Mouse (Mus musculus) forebrain, embryonic 16.5 days (tissue): ENCODE data around the gene Nrl. TPM values are rescaled to one million over a fixed set of nuclear protein-coding genes. Genes with fewer than 3 reads are reported as not detected.

Source experiments
- ATAC-seq: fragments of 200-750 bp; cut with Nextera tagmentation; 2 replicates; pipeline ENCODE4 v1.8.0; 2017; ENCODE audit warnings: mild to moderate bottlenecking, moderate library complexity
- H3K27ac ChIP-seq: fragments of 300-500 bp; sonication (generic); 2 replicates; pipeline ENCODE4 v1.5.1; 2014; ENCODE audit warnings: low read length, control low read depth
- H3K27me3 ChIP-seq: fragments of 300-500 bp; sonication (generic); replicated peaks from 2 replicates; pipeline ENCODE4 v1.6.1; 2014; ENCODE audit warnings: low read length; ENCODE audit not compliant: control insufficient read depth, insufficient read depth
- H3K36me3 ChIP-seq: fragments of 300-500 bp; sonication (generic); 2 replicates; pipeline ENCODE4 v1.6.1; 2014; ENCODE audit not compliant: control insufficient read depth, insufficient read depth
- H3K4me1 ChIP-seq: fragments of 300-500 bp; sonication (generic); replicated peaks from 2 replicates; pipeline ENCODE4 v1.6.1; 2014; ENCODE audit warnings: low read length; ENCODE audit not compliant: control insufficient read depth, insufficient read depth
- H3K4me2 ChIP-seq: fragments of 300-500 bp; sonication (generic); 2 replicates; pipeline ENCODE4 v1.6.1; 2014; ENCODE audit warnings: mild to moderate bottlenecking, low read length, control low read depth
- H3K4me3 ChIP-seq: fragments of 300-500 bp; sonication (generic); replicated peaks from 2 replicates; pipeline ENCODE4 v1.5.1; 2014; ENCODE audit warnings: mild to moderate bottlenecking, low read length, control low read depth
- H3K9ac ChIP-seq: fragments of 300-500 bp; sonication (generic); replicated peaks from 2 replicates; pipeline ENCODE4 v1.6.1; 2014; ENCODE audit warnings: low read depth, low read length, control low read depth
- H3K9me3 ChIP-seq: fragments of 300-500 bp; sonication (generic); 2 replicates; pipeline ENCODE4 v1.6.1; 2016; ENCODE audit warnings: low read length; ENCODE audit not compliant: control insufficient read depth
- WGBS: fragments of 180-500 bp; shearing (Covaris S2); extraction: QIAGEN DNeasy Blood & Tissue Kit; methylation state at CpG from one replicate; pipeline ENCODE4 v1.1.7; 2014; 5-methylcytosine and 5-hydroxymethylcytosine counted together
- polyA plus RNA-seq: library from polyadenylated mRNA; unstranded; fragments of >200 nt; fragmentation: Nextera tagmentation; extraction: Ambion mirVana; gene quantifications from 2 replicates; pipeline ENCODE4 v1.2.1, GENCODE M21; 2015

Nrl gene
- polyA plus RNA-seq, 1 experiment from 2014 or later = not detected

DNA sequence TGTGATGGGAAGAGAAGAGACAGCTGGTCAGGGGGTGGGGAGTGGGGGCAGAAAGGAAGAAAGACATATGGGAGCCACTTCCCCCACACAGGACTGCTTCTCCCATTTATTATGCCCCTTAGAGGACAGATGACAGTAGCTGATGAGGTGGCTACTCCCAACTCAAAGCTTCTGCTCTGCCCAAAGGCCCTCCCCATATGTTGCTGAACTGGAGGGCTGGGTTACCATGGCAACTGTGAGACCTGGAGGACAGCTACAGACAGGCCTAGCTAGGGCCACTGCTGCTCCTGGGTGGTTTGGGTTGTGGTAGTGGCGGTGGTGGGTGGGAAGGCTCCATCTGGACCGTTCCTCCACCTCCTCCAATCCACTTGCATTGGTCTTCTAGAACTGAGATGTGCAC lies 5.9 kb downstream of the Nrl start:
- peak; percentile 34; the same call in 1 of the 2 replicates for ATAC-seq
- WGBS = 59% methylated on average over 2 of the region's 2 CpGs
- no peaks in the 10 kb centered on the region for H3K9me3 ChIP-seq
- H3K4me3 ChIP-seq = no peak overlapping the region
- H3K4me2 ChIP-seq = no peak overlapping the region
- no peaks in the 10 kb centered on the region for H3K27me3 ChIP-seq
- H3K9ac ChIP-seq = no peak overlapping the region
- H3K27ac ChIP-seq = no peak overlapping the region
- H3K4me1 ChIP-seq = peaks cover 10% of the 10 kb centered on the region
- H3K36me3 ChIP-seq = no peaks in the 10 kb centered on the region

DNA sequence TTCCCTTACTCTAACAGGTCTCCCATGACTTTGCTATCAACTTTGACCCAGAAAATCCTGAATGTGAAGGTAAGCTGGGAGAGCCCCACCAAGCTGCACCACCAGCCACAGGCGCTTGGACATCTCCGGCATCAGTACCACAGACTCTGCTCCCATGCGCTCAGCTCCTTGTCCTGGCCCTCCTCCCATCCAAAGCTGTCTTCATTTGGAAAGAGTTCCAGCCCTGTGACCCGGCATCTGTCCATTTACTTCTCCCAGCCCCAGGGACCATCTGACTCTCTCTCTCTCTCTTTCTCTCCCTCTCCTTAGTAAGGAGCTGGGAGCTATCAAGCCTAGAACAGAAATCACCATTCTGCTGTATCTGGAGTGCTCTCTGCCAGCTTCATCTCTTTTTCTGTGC lies 8.9 kb downstream of the Nrl start:
- Histone ChIP-seq H3K4me2 (no peak overlapping the region), H3K9ac (no peak overlapping the region), H3K9me3 (no peaks in the 10 kb centered on the region), H3K27ac (no peak overlapping the region), H3K4me3 (no peak overlapping the region), H3K27me3 (no peaks in the 10 kb centered on the region), H3K36me3 (no peaks in the 10 kb centered on the region), H3K4me1 (peaks cover 15% of the 10 kb centered on the region)
- WGBS = 88% methylated on average over 4 of the region's 4 CpGs
- ATAC-seq = no peak

DNA sequence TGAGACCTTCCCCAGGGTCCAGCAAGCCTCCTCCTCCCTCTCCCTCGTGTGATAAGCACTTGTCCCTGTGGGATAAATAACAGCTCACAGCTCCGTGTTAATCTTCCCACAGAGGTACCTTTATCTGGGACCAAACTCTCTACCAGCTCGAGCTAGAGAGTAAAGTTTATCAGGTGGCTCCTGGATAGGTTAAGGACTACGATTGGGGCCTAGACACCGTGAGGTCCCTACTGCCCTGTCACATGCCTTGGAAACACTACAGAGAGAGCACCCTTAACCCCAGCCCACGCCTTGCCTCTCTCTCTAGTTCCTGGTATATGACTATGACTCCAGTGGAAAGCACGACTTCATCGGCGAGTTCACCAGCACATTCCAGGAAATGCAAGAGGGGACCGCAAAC lies 10.9 kb downstream of the Nrl start:
- no peak for ATAC-seq
- Histone ChIP-seq H3K4me1 (peaks cover 8% of the 10 kb centered on the region; the same call in 1 of the 2 replicates), H3K27me3 (no peaks in the 10 kb centered on the region), H3K36me3 (no peaks in the 10 kb centered on the region), H3K27ac (no peak overlapping the region), H3K4me2 (no peak overlapping the region), H3K9me3 (no peaks in the 10 kb centered on the region), H3K9ac (no peak overlapping the region), H3K4me3 (no peak overlapping the region)
- 72% methylated on average over 10 of the region's 10 CpGs for WGBS

DNA sequence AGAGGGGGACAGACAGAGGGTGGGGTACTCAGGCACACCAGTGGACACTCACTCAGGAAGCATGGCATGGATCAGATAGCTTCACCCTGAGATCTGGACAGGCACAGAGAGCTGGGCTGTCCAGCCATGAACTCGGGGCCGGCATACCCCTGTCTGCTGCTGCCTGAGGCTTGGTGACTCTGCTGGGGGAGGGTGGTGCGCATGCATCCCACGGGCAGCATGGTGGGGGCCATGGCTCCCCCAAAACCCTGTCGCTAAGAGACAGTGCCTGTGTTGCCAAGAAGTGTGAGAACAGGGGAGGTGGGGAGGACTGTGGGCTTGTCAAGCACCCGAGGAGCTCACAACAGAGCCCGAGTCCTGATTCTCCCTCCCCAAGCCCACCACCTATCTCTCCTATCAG lies 13.7 kb downstream of the Nrl start:
- H3K9me3 ChIP-seq = no peaks in the 10 kb centered on the region
- no peak overlapping the region for H3K4me3 ChIP-seq
- no peaks in the 10 kb centered on the region for H3K27me3 ChIP-seq
- H3K4me1 ChIP-seq = peaks cover 8% of the 10 kb centered on the region; the same call in 1 of the 2 replicates
- no peak overlapping the region; the same call in 1 of the 2 replicates for H3K9ac ChIP-seq
- no peak overlapping the region for H3K27ac ChIP-seq
- no peaks in the 10 kb centered on the region for H3K36me3 ChIP-seq
- no peak overlapping the region for H3K4me2 ChIP-seq
- WGBS = 46% methylated on average over 7 of the region's 7 CpGs
- ATAC-seq = peak; percentile 23; the same call in 1 of the 2 replicates

DNA sequence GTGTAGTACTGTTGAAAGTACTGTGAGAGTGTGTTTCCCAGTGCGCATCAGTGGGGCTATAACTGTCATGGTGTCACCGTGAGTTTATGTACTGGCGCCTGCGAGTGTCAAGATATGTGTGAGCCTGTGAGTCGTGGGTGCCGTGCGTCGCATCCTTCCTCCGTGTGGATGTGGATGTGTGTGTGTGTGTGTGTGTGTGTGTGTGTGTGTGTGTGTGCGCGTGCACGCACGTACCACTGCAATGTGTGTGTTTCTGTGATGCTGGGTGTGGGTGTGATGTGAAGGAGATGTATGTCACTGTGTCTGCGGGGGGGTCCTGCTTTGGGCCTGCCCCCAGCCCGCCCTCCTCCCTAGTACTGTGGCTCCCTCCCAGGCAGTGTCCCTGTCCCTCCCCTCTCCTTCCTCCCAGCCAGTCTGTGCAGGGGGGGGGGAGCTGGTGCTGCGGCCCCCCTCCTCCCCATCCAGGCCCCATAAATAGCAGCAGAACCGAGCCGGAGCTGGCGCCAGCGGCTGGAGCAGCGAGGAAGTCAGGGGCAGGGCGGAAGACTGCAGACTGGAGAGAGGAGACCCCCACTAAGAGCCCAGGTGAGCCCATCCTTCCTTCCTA lies 14.6 kb downstream of the Nrl start, which contains the start of gene Cpne6:
Gene Cpne6, plus strand, starts transcription at position 321 of the 607 bp plus-strand sequence.
- no peaks in the 10 kb centered on the region for H3K27me3 ChIP-seq
- H3K4me1 ChIP-seq = peaks cover 8% of the 10 kb centered on the region; the same call in 1 of the 2 replicates
- H3K4me2 ChIP-seq = no peak within 1 kb of the TSS
- no peak within 1 kb of the TSS; the same call in 1 of the 2 replicates for H3K9ac ChIP-seq
- 0 out of 2 replicates have a peak, but pooled peaks have one; percentile 23 for ATAC-seq
- no peaks in the 10 kb centered on the region for H3K36me3 ChIP-seq
- H3K9me3 ChIP-seq = no peaks in the 10 kb centered on the region
- WGBS = 68% methylated on average over 19 of the region's 22 CpGs
- no peak within 1 kb of the TSS for H3K4me3 ChIP-seq
- H3K27ac ChIP-seq = no peak within 1 kb of the TSS

DNA sequence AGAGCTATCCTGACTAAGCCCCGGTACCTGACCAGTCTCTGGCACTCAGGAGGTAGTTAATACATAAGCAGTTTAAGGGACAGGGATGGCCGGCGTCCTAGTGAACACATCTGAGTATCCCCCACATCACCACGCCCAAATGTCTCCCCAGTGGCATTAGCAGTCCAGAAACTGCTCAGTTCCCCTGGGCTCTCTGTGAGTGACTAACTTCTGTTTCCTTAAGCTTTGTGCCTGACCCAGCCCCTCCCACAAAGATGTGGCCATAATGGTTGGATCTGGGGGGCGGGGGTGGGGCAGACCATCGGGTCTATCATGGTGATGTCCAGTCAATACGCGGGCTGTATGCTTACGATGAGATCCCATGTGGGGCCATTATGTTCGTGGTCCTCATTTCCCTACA lies 15.2 kb downstream of the Nrl start:
- no peak overlapping the region for H3K4me3 ChIP-seq
- H3K9me3 ChIP-seq = no peaks in the 10 kb centered on the region
- no peak overlapping the region for H3K27ac ChIP-seq
- H3K27me3 ChIP-seq = no peaks in the 10 kb centered on the region
- no peaks in the 10 kb centered on the region for H3K36me3 ChIP-seq
- no peak for ATAC-seq
- H3K4me2 ChIP-seq = no peak overlapping the region
- peaks cover 8% of the 10 kb centered on the region; the same call in 1 of the 2 replicates for H3K4me1 ChIP-seq
- H3K9ac ChIP-seq = no peak overlapping the region
- WGBS = 84% methylated on average over 10 of the region's 10 CpGs

DNA sequence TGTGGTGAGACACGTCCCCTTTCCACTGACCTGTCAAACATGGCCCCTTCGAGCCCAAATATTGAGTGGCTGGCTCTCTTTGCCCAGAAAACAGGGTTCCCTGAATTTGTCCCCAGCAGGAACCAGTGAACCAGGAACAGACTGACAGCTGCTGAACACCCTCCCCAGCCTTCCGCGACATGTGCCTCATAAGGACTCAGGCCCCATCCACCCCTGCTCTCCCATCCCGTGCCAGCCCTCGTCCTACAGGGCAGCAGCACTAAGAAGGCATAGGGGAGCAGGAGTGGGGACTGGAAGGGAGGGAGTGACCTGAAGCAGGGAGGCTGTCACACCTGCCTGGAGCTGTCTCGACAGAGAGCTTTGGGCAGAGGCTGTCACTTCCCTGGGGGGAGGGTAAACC lies 17.0 kb downstream of the Nrl start:
- no peak for ATAC-seq
- Histone ChIP-seq H3K4me2 (no peak overlapping the region), H3K9me3 (no peaks in the 10 kb centered on the region), H3K27ac (no peak overlapping the region), H3K4me3 (no peak overlapping the region), H3K9ac (no peak overlapping the region), H3K36me3 (peaks cover 3% of the 10 kb centered on the region; the same call in 1 of the 2 replicates), H3K4me1 (peaks cover 8% of the 10 kb centered on the region; the same call in 1 of the 2 replicates), H3K27me3 (no peaks in the 10 kb centered on the region)
- 62% methylated on average over 7 of the region's 7 CpGs for WGBS

DNA sequence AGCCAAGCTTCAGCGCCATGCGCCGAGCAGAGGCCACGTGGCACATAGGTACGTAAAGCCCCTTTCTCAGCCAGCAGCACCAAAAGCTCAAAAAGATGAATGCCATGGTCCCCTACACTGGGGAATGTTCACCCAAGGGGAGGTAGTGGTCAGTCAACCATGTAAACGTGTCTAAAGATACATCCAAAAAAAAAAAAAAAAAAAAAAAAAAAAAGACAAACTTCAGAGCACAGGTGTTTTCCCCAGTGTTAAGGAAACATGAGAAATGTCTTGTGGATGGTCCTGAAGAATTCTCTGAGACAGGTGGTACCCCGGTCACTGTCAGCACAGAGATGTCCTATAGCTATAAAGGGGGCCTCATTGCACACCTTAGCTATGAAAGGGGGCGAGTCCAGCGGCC lies 19.2 kb downstream of the Nrl start:
- H3K4me3 ChIP-seq = no peak overlapping the region
- no peaks in the 10 kb centered on the region for H3K27me3 ChIP-seq
- WGBS = 87% methylated on average over 9 of the region's 9 CpGs
- H3K9me3 ChIP-seq = no peaks in the 10 kb centered on the region
- no peak overlapping the region for H3K27ac ChIP-seq
- H3K4me1 ChIP-seq = 0 out of 2 replicates have a peak, but pooled peaks cover 2% of the 10 kb centered on the region
- peaks cover 7% of the 10 kb centered on the region for H3K36me3 ChIP-seq
- H3K9ac ChIP-seq = no peak overlapping the region
- no peak for ATAC-seq
- no peak overlapping the region for H3K4me2 ChIP-seq

DNA sequence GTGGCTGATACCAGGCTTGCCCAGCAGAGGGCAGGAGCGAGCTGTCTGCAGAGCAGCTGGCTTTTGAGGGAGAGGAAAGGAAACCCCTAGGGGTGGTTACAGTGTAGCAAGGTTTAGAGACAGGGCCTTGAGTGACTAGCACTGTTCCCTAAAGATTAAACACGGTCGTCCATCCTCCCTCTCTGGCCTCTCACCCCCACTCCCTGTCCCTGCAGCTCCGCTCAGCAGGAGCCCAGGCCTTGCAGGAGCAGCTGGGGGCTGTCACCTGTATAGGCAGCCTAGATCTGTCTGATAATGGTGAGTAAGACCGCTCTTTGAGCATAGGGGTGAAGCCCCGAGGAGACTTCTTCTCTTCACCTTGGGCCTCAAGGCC lies 27.3 kb downstream of the Nrl start:
- H3K9ac ChIP-seq = no peak overlapping the region; the same call in 1 of the 2 replicates
- no peak overlapping the region for H3K4me3 ChIP-seq
- peaks cover 11% of the 10 kb centered on the region for H3K36me3 ChIP-seq
- ATAC-seq = peak; percentile 36
- H3K27me3 ChIP-seq = no peaks in the 10 kb centered on the region
- H3K4me1 ChIP-seq = peaks cover 17% of the 10 kb centered on the region
- no peaks in the 10 kb centered on the region for H3K9me3 ChIP-seq
- 29% methylated on average over 6 of the region's 6 CpGs for WGBS
- no peak overlapping the region for H3K4me2 ChIP-seq
- no peak overlapping the region for H3K27ac ChIP-seq
